Mouse (Mus musculus) limb, embryonic 11.5 days (tissue): ENCODE data around the gene Lsg1. TPM values are rescaled to one million over a fixed set of nuclear protein-coding genes. Genes with fewer than 3 reads are reported as not detected.
A peak's percentile ranks its signal among the peaks of the same experiment; 100 is the strongest.

Source experiments
- ATAC-seq: fragments of 200-750 bp; cut with Nextera tagmentation; 2 replicates; pipeline ENCODE4 v1.8.0; 2017; ENCODE audit warnings: low read depth; ENCODE audit not compliant: insufficient number of reproducible peaks, low FRiP score, low TSS enrichment
- DNase-seq: peaks from one replicate; pipeline ENCODE4 v3.0.0-alpha.2; 2015; ENCODE audit warnings: low spot score
- H3K27ac ChIP-seq: fragments of 300-500 bp; sonication (generic); replicated peaks from 2 replicates; pipeline ENCODE4 v1.5.1; 2014; ENCODE audit warnings: low read depth, mild to moderate bottlenecking, low read length
- H3K27me3 ChIP-seq: fragments of 300-500 bp; sonication (generic); 2 replicates; pipeline ENCODE4 v1.6.1; 2014; ENCODE audit warnings: mild to moderate bottlenecking, low read length, mixed read lengths; ENCODE audit not compliant: control insufficient read depth, insufficient read depth
- H3K36me3 ChIP-seq: fragments of 300-500 bp; sonication (generic); 2 replicates; pipeline ENCODE4 v1.6.1; 2014; ENCODE audit warnings: mild to moderate bottlenecking, low read length, moderate library complexity, mixed read lengths; ENCODE audit not compliant: control insufficient read depth, insufficient read depth
- H3K4me1 ChIP-seq: fragments of 300-500 bp; sonication (generic); 2 replicates; pipeline ENCODE4 v1.6.1; 2014; ENCODE audit warnings: low read length, mixed read lengths; ENCODE audit not compliant: control insufficient read depth, insufficient read depth
- H3K4me2 ChIP-seq: fragments of 300-500 bp; sonication (generic); 2 replicates; pipeline ENCODE4 v1.6.1; 2014; ENCODE audit warnings: low read depth, mild to moderate bottlenecking, moderate library complexity; ENCODE audit not compliant: severe bottlenecking
- H3K4me3 ChIP-seq: fragments of 300-500 bp; sonication (generic); 2 replicates; pipeline ENCODE4 v1.5.1; 2014; ENCODE audit warnings: low read depth, low read length
- H3K9ac ChIP-seq: fragments of 300-500 bp; sonication (generic); 2 replicates; pipeline ENCODE4 v1.6.1; 2014; ENCODE audit warnings: mild to moderate bottlenecking, low read length
- H3K9me3 ChIP-seq: fragments of 300-500 bp; sonication (generic); 2 replicates; pipeline ENCODE4 v1.6.1; 2016; ENCODE audit warnings: low read length; ENCODE audit not compliant: control insufficient read depth
- WGBS: fragments of 180-500 bp; shearing (Covaris S2); extraction: QIAGEN DNeasy Blood & Tissue Kit; methylation state at CpG from one replicate; pipeline ENCODE4 v1.1.7; 2014; 5-methylcytosine and 5-hydroxymethylcytosine counted together
- polyA plus RNA-seq: library from polyadenylated mRNA; unstranded; fragments of >200 nt; fragmentation: Nextera tagmentation; extraction: Ambion mirVana; gene quantifications from 2 replicates; pipeline ENCODE4 v1.2.1, GENCODE M21; 2014

Gene Lsg1
- polyA plus RNA-seq, 1 experiment from 2014 or later = 89.1 TPM

DNA sequence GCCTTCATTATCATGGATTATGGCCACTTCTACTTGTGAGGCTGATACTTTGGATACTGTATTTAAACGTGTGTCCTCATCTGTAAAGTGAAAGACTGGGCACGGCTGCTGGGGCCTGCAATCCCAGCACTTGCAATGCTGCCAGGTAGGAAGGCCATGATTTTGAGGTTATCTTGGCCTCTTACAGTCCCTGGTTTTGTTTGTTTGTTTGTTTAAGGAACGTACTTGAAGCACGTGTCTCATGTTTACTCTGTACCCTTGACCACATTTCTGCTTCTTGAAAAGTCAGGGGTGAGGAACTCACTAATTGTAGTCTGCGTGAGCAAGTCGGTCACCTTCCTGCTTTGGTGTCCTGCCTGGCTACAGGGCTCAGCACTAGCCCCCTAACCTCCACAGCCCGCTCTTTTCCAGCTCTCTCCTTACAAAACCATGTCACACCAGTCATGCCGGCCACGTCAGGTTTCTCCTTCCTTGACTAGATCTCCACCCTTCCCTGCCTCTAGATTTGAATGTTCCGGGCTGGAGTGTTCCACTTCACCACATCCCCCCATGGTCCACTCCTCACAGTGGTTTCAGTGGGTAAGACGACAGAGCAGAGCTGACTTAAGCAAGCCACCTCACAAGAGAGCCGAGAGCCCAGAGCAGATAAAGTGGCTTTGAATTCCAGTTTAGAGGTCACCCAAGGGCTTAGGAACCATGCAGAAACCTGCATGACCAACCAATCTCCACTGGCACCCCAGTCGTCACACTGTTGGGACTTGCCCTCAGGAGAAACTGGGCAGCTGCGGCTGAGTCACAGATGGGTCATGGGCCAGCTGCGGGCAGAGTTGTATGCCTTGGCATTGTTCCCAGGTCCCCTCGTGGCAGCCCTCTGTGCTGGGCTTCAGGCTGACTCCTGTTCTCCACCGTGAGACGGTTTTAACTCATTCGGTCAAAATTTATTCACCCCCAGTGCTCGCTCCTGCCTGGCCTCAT is 74.1 kb downstream of the Lsg1 start:
- Histone ChIP-seq H3K36me3 (no peaks in the 10 kb centered on the region), H3K9ac (no peak overlapping the region), H3K27ac (no peak overlapping the region), H3K27me3 (no peaks in the 10 kb centered on the region), H3K4me3 (no peak overlapping the region), H3K4me2 (no peak overlapping the region), H3K9me3 (no peaks in the 10 kb centered on the region), H3K4me1 (peaks cover 12% of the 10 kb centered on the region)
- WGBS = 83% methylated on average over 20 of the region's 20 CpGs
- ATAC-seq (no peak), DNase-seq (no peak)

GRCm38 (mm10) chr16:30512375-30513049 is 74.9 kb downstream of the Lsg1 start:
- WGBS = 37% methylated on average over 8 of the region's 8 CpGs
- DNase-seq = peak; percentile 43
- no peak overlapping the region for H3K27ac ChIP-seq

GRCm38 (mm10) chr16:30511563-30512340 is 75.6 kb downstream of the Lsg1 start:
- Histone ChIP-seq H3K9me3 (no peaks in the 10 kb centered on the region), H3K4me1 (peaks cover 12% of the 10 kb centered on the region), H3K4me3 (no peak overlapping the region), H3K9ac (no peak overlapping the region), H3K27ac (no peak overlapping the region), H3K36me3 (no peaks in the 10 kb centered on the region), H3K4me2 (peak overlapping the region; percentile 66; the same call in 1 of the 2 replicates), H3K27me3 (no peaks in the 10 kb centered on the region)
- no peak for DNase-seq
- no peak for ATAC-seq
- WGBS = 80% methylated on average over 13 of the region's 13 CpGs

More at GRCm38 (mm10) chr16:30512375-30513049, 74.9 kb downstream of the Lsg1 start:
- no peak overlapping the region for H3K4me3 ChIP-seq
- no peaks in the 10 kb centered on the region for H3K36me3 ChIP-seq
- no peaks in the 10 kb centered on the region for H3K27me3 ChIP-seq
- H3K4me2 ChIP-seq = no peak overlapping the region
- H3K9ac ChIP-seq = no peak overlapping the region
- peaks cover 12% of the 10 kb centered on the region for H3K4me1 ChIP-seq
- no peaks in the 10 kb centered on the region for H3K9me3 ChIP-seq
- ATAC-seq = peak; percentile 59

GRCm38 (mm10) chr16:30510504-30511451 is 76.6 kb downstream of the Lsg1 start:
- Histone ChIP-seq H3K27ac (peak overlapping the region; percentile 75), H3K4me1 (peaks cover 12% of the 10 kb centered on the region), H3K9me3 (no peaks in the 10 kb centered on the region), H3K9ac (peak overlapping the region; percentile 86), H3K4me3 (peak overlapping the region; percentile 59), H3K4me2 (peak overlapping the region; percentile 66), H3K27me3 (no peaks in the 10 kb centered on the region), H3K36me3 (no peaks in the 10 kb centered on the region)
- DNase-seq (peak; percentile 92), ATAC-seq (peak; percentile 79)
- 5% methylated on average over 44 of the region's 44 CpGs for WGBS

Other genes starting within 250 kb of the Lsg1 start
- gene Atp13a3, start 181.6 kb downstream of the Lsg1 start, polyA plus RNA-seq = 13.6 and 14.1 TPM in 2 replicates
- gene Tmem44, start 36.8 kb downstream of the Lsg1 start, polyA plus RNA-seq = 17.2 and 20.9 TPM in 2 replicates
- gene Fam43a, start 12.1 kb upstream of the Lsg1 start, polyA plus RNA-seq = 4.3 and 6.8 TPM in 2 replicates